Mouse (Mus musculus) E14TG2a.4 (cell line): ENCODE measurements around the gene B4galt1.

Experiments
- CTCF ChIP-seq: conservative IDR thresholded peaks from 2 replicates; pipeline ENCODE4 v1.5.1; 2014; ENCODE audit warnings: low read length
- NANOG ChIP-seq: IDR thresholded peaks from 2 replicates; pipeline ENCODE4 v1.6.1; 2014; ENCODE audit warnings: borderline replicate concordance, low read length, mixed read lengths
- POU5F1 ChIP-seq: IDR thresholded peaks from 2 replicates; pipeline ENCODE4 v1.6.1; 2014; ENCODE audit warnings: low read length, borderline replicate concordance

DNA sequence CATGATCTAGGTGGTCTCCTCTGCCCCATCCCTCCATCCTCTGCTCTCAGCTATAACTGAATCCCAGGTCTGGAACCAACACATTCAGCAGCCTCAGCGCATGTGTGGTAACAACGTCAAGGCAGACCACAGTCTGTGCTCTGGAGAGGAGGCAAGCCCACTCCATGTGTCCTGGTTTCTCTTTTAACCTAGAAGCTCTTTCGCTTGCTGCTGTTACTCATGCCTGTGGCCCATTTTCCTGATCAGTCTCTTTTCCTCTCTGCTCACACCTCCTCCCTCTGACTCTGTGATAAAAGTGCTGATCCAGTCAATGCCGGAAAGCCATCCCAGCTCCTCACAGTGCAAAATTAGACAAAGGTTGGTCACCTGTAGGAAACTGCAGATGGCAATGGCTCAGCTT lies 36.2 kb upstream of the B4galt1 start:
- TF ChIP-seq CTCF (no peak), POU5F1 (no peak), NANOG (no peak)
